Mouse (Mus musculus) olfactory bulb, adult 2 months (tissue): ENCODE data around the gene Fgf16. TPM values are rescaled to one million over a fixed set of nuclear protein-coding genes. Genes with fewer than 3 reads are reported as not detected.

Experiments used
- H3K27ac ChIP-seq: fragments of 200-500 bp; 2 replicates; pipeline ENCODE4 v1.5.1; 2012; ENCODE audit warnings: low read depth, low read length; ENCODE audit not compliant: insufficient read depth
- H3K4me1 ChIP-seq: fragments of 200-500 bp; 2 replicates; pipeline ENCODE4 v1.6.1; 2012; ENCODE audit warnings: low read length; ENCODE audit not compliant: control insufficient read depth, insufficient read depth
- H3K4me3 ChIP-seq: fragments of 200-500 bp; 2 replicates; pipeline ENCODE4 v1.5.1; 2012; ENCODE audit warnings: mild to moderate bottlenecking, low read depth, low read length, moderate library complexity; ENCODE audit not compliant: insufficient read depth
- CTCF ChIP-seq: fragments of 200-500 bp; IDR thresholded peaks from 2 replicates; pipeline ENCODE4 v1.5.1; 2012; ENCODE audit warnings: low read depth, mild to moderate bottlenecking, low read length, moderate library complexity; ENCODE audit not compliant: insufficient read depth
- POLR2A ChIP-seq: fragments of 200-500 bp; IDR thresholded peaks from 2 replicates; pipeline ENCODE4 v1.6.1; 2012; ENCODE audit warnings: mild to moderate bottlenecking, low read depth, low read length, moderate library complexity; ENCODE audit not compliant: insufficient read depth
- WGBS: fragments of 180-500 bp; shearing (Covaris S2); methylation state at CpG from one replicate; pipeline ENCODE4 v1.1.7; 2018; 5-methylcytosine and 5-hydroxymethylcytosine counted together
- polyA plus RNA-seq: library from polyadenylated mRNA; stranded (reverse); fragments of >200 nt; gene quantifications from 2 replicates; pipeline ENCODE4 v1.2.4, GENCODE M21; 2012; ENCODE audit warnings: low replicate concordance; ENCODE audit not compliant: missing spikeins, insufficient read depth, insufficient read length

The Fgf16 gene
- not detected in 2 replicates for polyA plus RNA-seq

DNA sequence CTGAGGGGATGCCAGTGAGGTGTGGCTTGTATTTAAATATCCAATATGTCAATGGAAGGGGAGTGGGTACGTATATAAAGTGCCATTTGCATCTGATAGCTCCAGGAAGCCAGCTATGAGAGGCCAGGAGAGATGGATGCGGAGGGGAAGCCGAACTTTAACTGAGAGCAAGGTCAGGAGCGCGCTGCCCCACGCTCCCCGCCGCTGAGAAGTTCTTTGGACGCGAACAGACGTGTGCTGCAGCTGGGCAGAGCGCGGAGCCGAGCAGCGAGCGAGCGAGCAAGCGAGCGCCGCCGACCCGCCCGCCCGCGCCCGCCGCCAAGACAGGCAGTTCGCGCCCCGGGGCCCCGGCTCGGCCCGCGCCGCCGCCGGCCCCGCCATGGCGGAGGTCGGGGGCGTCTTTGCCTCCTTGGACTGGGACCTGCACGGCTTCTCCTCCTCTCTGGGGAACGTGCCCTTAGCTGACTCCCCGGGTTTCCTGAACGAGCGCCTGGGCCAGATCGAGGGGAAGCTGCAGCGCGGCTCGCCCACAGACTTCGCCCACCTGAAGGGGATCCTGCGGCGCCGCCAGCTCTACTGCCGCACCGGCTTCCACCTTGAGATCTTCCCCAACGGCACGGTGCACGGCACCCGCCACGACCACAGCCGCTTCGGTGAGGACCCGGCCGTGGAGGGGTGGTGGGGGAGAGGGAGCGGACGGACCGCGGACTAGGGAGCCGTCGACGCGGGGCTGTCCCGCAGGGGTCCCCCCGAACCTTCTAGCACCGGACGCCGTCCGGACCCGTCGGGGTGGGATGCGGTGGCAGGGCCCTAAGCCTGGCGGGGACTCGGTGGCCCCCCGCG, at the start of gene Fgf16:
TSS of gene Fgf16 (plus strand) at position 118 of the 843 bp plus-strand sequence.
- Histone ChIP-seq H3K4me1 (peaks cover 6% of the 10 kb centered on the region; the same call in 1 of the 2 replicates), H3K27ac (0 out of 2 replicates have a peak within 1 kb of the TSS, but pooled peaks have one; percentile 21), H3K4me3 (peak within 1 kb of the TSS; percentile 57)
- 22% methylated on average over 82 of the region's 86 CpGs for WGBS
- TF ChIP-seq POLR2A (no peak), CTCF (no peak)

DNA sequence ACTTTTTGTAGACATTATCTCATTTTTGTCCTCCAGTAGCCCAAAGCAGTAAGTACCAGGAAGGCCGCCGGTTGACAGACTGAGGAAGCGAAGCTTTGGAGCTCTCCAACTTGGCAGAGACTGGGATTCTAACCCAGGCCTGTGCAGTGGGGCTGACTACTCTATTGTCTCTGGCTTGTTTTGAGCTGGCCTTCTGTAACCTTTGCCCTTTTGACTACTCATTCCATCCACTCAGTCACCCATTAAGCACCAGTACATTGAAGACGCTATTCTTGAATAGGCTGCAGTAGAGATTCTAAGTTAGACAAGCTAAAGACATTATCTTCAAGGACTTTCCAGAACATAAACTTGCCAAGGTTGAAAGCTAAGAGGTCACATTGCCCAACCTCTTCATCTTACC, 49.3 kb upstream of the Fgf16 start:
- H3K4me3 ChIP-seq, result no peak overlapping the region
- 91% methylated on average over 4 of the region's 4 CpGs for WGBS
- no peaks in the 10 kb centered on the region for H3K4me1 ChIP-seq
- TF ChIP-seq POLR2A (no peak), CTCF (no peak)
- no peak overlapping the region for H3K27ac ChIP-seq

DNA sequence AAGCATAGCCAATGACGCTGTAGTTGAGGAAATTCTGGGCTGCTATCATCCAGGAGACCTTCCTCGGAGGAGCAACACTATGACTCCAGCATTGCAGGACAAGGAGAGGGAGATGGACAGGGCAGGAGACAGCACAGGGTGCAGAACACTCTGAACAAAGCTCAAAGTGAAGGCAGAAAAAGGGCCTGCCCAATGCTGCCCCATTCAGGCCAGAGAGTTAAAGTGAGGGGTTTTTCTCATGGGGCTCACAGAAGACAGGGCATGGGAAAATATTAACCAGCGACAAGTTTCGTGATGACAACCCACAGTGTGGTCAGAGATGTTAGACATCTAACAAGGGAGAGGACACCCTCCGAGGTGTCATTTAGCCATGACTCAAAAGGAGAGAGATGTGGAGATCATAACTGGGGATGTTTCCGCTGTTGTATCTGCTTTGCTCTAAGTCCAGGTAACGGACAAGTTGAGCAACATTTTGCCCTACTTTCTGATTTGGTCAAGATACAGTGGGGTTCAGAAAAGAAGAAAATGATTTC, 48.2 kb upstream of the Fgf16 start:
- WGBS, result 93% methylated on average over 7 of the region's 7 CpGs
- no peak for TF ChIP-seq CTCF
- no peak for TF ChIP-seq POLR2A
- Histone ChIP-seq H3K4me3 (no peak overlapping the region), H3K27ac (no peak overlapping the region), H3K4me1 (no peaks in the 10 kb centered on the region)

DNA sequence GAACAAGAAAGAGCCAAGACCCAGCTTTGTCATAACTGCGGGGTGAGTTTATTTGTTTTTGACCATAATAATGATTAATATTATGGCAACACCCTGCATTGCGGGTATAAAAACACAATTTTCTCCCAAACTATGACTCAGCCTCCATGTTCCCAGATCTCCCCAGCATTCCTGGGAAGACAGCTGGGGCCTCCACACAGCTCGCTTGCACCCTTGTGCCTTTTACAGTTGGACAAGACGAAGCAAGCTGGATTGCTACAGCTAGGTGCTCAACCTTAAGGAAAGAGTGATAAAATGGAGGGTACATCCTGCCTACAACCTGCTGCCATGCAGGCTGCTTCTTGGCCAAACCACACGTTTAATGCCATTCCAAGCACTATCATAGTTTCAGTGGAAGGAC, 45.7 kb upstream of the Fgf16 start:
- H3K4me3 ChIP-seq, result no peak overlapping the region
- no peaks in the 10 kb centered on the region for H3K4me1 ChIP-seq
- H3K27ac ChIP-seq, result no peak overlapping the region
- no peak for TF ChIP-seq POLR2A
- TF ChIP-seq CTCF, result no peak
- 89% methylated on average over 5 of the region's 5 CpGs for WGBS

DNA sequence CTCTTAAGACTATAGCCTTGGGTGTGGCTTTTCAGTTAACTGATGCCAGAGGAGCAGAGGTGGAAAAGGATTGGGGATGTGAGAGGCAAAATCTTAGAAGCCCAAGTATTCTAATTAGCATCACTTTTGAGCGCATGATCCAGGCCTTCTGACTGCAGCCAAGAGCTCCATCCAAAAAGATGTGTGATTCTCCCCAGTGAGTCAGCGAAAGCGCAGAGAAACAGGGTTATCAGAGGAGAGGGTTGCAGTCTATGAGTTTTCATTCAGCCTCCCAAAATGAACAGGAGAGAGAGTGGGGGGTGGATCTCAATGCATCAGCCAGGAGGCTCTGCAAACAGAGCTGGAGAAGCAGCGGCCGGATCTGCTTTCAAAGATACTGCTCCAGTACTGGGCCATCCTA, 45.1 kb upstream of the Fgf16 start:
- H3K27ac ChIP-seq, result no peak overlapping the region
- TF ChIP-seq CTCF, result no peak
- TF ChIP-seq POLR2A, result no peak

DNA sequence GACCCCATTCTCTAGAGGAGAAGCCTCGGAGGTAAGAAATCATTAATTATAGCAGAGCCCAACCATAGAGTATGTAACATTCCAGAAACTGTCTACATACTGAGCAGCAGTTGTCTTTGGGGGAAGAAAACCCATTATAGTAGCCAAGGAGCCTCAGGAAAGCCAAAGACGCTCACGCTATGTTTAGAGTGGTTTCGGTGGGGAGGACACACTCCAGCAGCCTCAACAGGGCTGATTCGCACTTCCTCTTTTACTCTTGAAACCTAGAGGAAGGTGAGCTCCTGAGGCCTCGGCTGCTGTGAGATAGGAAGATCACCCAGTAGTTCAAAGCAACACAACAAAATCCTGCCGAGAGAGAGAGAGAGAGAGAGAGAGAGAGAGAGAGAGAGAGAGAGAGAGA, 39.9 kb upstream of the Fgf16 start:
- no peak for TF ChIP-seq CTCF
- H3K4me3 ChIP-seq, result no peak overlapping the region
- H3K27ac ChIP-seq, result no peak overlapping the region
- 81% methylated on average over 7 of the region's 7 CpGs for WGBS
- H3K4me1 ChIP-seq, result no peaks in the 10 kb centered on the region

More for the DNA sequence above, 45.1 kb upstream of the Fgf16 start:
- no peak overlapping the region for H3K4me3 ChIP-seq
- 64% methylated on average over 5 of the region's 5 CpGs for WGBS
- no peaks in the 10 kb centered on the region for H3K4me1 ChIP-seq

DNA sequence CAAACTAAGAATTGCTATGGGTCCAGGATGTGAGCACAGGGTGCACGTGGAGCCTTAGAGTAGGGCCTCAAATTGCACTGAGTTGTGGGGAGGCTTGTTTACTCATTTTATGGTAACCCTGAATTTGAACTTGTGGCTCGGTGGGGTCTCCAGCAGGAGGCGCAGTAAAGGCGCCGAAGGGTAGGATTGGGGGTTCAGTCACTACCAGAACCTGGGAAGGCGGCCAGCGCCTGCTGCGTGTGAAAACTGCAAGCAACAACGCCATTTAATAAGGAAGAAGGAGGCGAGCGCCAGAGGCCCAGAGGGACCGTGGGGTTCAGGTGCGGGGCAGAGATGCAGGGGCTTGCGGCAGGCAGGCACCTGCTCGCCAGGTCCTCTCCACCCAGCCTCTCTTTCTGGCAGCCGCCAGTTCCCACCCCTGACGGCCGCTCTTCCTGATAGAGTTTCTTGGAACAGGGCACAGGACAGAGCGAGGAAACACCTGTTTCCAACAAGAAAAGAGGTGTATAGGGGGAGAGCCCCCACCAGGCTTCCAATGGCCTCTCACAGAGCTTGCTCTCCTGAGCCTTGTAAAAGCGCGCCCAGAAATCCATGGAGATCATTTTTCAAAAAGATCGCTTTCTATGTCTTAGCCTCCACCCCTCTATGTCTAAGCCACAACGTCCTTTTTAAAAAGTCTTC, 1.1 kb upstream of the Fgf16 start:
- 17% methylated on average over 23 of the region's 23 CpGs for WGBS
- Histone ChIP-seq H3K4me1 (peaks cover 6% of the 10 kb centered on the region; the same call in 1 of the 2 replicates), H3K4me3 (peak overlapping the region; percentile 57), H3K27ac (no peak overlapping the region)
- no peak for TF ChIP-seq CTCF
- no peak for TF ChIP-seq POLR2A

DNA sequence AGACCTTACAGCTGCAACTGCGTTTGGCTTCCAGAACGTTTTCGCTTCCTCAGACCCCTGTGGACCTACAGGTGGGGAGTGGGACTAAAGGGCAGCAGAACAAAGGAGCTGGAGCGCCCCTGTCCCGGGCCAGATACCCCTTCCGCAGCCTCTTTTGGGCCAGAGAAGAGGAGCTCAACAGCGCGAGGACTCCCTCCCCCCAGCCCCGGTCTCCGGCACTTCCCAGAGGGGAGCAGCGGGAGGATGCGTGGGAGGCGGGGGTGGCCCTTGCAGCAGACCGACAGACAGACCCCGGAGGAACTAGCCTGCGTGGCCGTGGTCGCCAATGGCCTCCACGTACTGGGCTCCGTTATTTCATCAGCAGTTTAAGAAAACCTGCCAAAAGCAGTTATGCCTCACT, 467 bp upstream of the Fgf16 start:
- 20% methylated on average over 20 of the region's 20 CpGs for WGBS
- no peak for TF ChIP-seq POLR2A
- TF ChIP-seq CTCF, result no peak
- Histone ChIP-seq H3K4me3 (peak overlapping the region; percentile 57), H3K27ac (no peak overlapping the region), H3K4me1 (peaks cover 6% of the 10 kb centered on the region; the same call in 1 of the 2 replicates)

DNA sequence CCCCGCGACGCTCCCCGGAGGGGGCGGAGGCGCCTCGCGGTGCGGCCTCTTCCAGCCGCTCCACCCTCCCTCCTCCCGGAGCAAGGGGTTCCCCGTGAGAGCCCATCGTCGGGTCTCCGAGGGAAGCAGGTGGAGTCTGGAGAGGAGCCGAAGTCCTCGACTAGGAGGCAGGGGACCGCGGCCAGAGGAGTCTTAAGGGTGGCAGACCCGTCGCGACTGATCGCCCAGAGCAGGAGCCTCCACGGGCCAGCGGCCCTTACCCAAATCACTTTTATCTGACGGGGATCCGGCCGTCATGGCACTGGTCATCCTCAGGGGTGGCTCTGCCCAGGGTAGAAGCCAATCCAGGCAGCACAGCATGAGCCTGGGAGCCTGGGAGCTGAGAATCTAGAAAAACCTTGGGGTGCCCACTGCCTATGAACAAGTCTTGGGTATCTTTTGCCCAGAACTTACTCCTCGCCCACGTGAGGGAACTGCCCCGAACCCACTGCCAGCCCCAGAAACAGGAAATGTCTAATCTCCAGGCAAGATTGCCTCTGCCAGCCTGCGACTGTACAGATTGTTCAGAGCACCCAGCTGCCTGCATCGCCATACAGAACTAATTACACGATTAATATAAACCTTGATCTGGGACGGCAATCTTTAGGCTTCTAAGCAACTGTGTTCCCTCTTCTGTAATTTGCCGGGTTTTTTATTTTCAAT, 1.1 kb downstream of the Fgf16 start:
- TF ChIP-seq CTCF (no peak), POLR2A (no peak)
- H3K4me3 ChIP-seq, result peak overlapping the region; percentile 57
- peaks cover 6% of the 10 kb centered on the region; the same call in 1 of the 2 replicates for H3K4me1 ChIP-seq
- 0 out of 2 replicates have a peak overlapping the region, but pooled peaks have one; percentile 21 for H3K27ac ChIP-seq
- 26% methylated on average over 35 of the region's 36 CpGs for WGBS
